Mouse (Mus musculus) hindbrain, embryonic 13.5 days (tissue): ENCODE data around the gene Fbxw4. TPM values are rescaled to one million over a fixed set of nuclear protein-coding genes. Genes with fewer than 3 reads are reported as not detected.
A peak's percentile ranks its signal among the peaks of the same experiment; 100 is the strongest.

ENCODE experiments used
- ATAC-seq: fragments of 200-750 bp; cut with Nextera tagmentation; 2 replicates; pipeline ENCODE4 v1.8.0; 2017; ENCODE audit warnings: moderate TSS enrichment; ENCODE audit not compliant: low FRiP score
- H3K27ac ChIP-seq: fragments of 300-500 bp; sonication (generic); 2 replicates; pipeline ENCODE4 v1.5.1; 2015; ENCODE audit warnings: inconsistent platforms, mild to moderate bottlenecking, moderate library complexity
- H3K27me3 ChIP-seq: fragments of 300-500 bp; sonication (generic); 2 replicates; pipeline ENCODE4 v1.6.1; 2015; ENCODE audit warnings: mild to moderate bottlenecking, inconsistent platforms
- H3K36me3 ChIP-seq: fragments of 300-500 bp; sonication (generic); 2 replicates; pipeline ENCODE4 v1.6.1; 2015; ENCODE audit warnings: mild to moderate bottlenecking, inconsistent platforms
- H3K4me1 ChIP-seq: fragments of 300-500 bp; sonication (generic); replicated peaks from 2 replicates; pipeline ENCODE4 v1.6.1; 2015; ENCODE audit warnings: inconsistent platforms
- H3K4me2 ChIP-seq: fragments of 300-500 bp; sonication (generic); 2 replicates; pipeline ENCODE4 v1.6.1; 2015; ENCODE audit warnings: inconsistent platforms, mild to moderate bottlenecking, moderate library complexity
- H3K4me3 ChIP-seq: fragments of 300-500 bp; sonication (generic); 2 replicates; pipeline ENCODE4 v1.5.1; 2015; ENCODE audit warnings: mild to moderate bottlenecking, inconsistent platforms
- H3K9ac ChIP-seq: fragments of 300-500 bp; sonication (generic); 2 replicates; pipeline ENCODE4 v1.6.1; 2015; ENCODE audit warnings: mild to moderate bottlenecking, inconsistent platforms
- H3K9me3 ChIP-seq: fragments of 300-500 bp; sonication (generic); 2 replicates; pipeline ENCODE4 v1.6.1; 2016; ENCODE audit warnings: inconsistent platforms
- WGBS: fragments of 180-500 bp; shearing (Covaris S2); methylation state at CpG from one replicate; pipeline ENCODE4 v1.1.7; 2015; 5-methylcytosine and 5-hydroxymethylcytosine counted together
- polyA plus RNA-seq: library from polyadenylated mRNA; unstranded; fragments of >200 nt; fragmentation: Nextera tagmentation; extraction: Ambion mirVana; gene quantifications from 2 replicates; pipeline ENCODE4 v1.2.1, GENCODE M21; 2015

Fbxw4 gene
- polyA plus RNA-seq, 1 experiment from 2014 or later = 4.2 TPM

DNA sequence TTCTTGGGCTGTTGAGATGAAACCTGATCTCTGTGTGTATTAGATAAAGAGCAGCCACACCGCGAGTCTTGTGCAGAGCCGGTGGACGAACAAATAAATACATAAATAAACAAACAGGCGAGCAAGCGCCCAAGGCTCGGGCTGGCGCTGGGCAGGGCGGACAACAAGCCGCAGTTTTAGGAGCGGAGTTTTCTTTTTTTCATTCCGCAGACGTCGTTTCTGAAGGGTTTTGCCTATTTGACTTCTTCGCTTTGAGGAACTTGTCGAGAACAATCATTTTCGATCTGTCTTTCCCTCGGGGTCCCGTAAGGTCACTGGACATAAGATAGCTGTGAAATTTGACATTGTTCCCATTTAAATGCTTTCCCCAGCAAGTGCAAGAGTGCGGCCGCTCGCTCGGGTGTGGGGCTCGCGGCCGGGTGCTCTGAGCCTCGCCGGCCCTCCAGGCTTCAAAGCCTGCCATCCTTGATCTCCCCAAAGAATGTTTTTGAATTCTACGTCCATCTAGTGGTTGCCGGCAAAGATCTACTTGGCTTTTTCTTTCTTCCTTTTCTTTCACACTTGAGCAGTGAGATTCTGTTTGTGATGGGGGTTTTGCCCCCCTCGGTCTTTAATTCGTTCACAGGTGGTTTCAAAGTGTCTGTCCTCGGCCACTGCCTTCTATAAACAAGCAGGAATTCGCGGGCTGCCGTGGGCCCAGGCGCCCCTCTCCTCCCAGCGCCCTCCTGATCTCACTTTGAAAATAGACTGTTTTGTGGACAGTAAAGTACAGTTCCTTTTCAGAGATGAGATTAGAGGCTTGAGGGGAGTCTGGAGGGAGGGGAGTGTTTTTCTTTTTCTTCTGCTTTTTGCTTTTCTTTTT lies 15.8 kb upstream of the Fbxw4 start:
- Histone ChIP-seq H3K9ac (0 out of 2 replicates have a peak overlapping the region, but pooled peaks have one; percentile 8), H3K27me3 (peaks cover 85% of the 10 kb centered on the region), H3K9me3 (no peaks in the 10 kb centered on the region), H3K36me3 (no peaks in the 10 kb centered on the region), H3K4me3 (peak overlapping the region; percentile 29), H3K4me2 (peak overlapping the region; percentile 50), H3K27ac (no peak overlapping the region), H3K4me1 (peaks cover 12% of the 10 kb centered on the region)
- ATAC-seq = no peak
- WGBS = under 1% methylated on average over 38 of the region's 38 CpGs

DNA sequence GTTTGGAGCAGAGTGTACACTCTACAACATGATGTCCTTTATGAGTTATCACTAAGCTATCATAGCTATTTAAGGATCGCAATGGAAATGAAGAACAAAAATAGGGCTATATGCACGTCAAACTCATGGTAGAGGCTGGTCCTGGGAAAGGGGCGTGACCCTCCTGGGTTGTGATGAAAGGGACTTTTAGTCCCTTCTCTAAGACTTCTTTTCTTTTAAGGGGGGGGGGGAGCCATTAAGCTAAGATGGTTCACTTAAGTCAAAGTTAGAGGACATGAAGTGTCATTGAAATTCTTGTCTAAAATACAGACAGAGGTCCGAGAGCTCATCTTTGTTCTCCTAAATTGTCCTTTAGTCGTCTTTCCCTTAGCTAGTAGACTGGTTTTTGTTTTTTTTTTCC lies 15.1 kb upstream of the Fbxw4 start:
- WGBS = 16% methylated on average over 5 of the region's 5 CpGs
- Histone ChIP-seq H3K27me3 (peaks cover 79% of the 10 kb centered on the region), H3K4me1 (peaks cover 12% of the 10 kb centered on the region), H3K9ac (no peak overlapping the region), H3K9me3 (no peaks in the 10 kb centered on the region), H3K27ac (no peak overlapping the region), H3K36me3 (no peaks in the 10 kb centered on the region), H3K4me3 (no peak overlapping the region), H3K4me2 (no peak overlapping the region)
- ATAC-seq = no peak

DNA sequence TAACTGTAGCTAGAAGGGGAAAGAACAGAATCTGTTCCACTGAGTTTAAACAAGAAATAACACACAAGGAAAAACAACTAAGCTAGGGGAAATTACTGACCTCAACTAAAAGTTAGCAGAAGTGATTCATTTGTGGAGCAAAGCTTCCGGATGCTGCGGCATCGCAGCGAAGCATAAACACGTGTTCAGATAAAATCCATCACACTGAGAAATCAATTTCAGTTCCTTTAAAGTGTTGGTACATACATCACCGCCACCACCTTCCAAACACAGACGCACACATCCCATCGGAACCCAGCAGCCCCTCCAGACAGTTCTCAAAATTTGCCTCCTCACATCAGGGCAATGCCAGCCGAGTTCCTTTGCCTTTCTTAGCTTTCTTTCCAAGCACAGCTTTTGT lies 12.9 kb upstream of the Fbxw4 start:
- Histone ChIP-seq H3K9ac (no peak overlapping the region), H3K27me3 (peaks cover 72% of the 10 kb centered on the region), H3K36me3 (no peaks in the 10 kb centered on the region), H3K4me3 (no peak overlapping the region), H3K4me1 (peaks cover 12% of the 10 kb centered on the region), H3K9me3 (no peaks in the 10 kb centered on the region), H3K27ac (no peak overlapping the region), H3K4me2 (no peak overlapping the region)
- ATAC-seq = no peak
- 92% methylated on average over 9 of the region's 9 CpGs for WGBS

DNA sequence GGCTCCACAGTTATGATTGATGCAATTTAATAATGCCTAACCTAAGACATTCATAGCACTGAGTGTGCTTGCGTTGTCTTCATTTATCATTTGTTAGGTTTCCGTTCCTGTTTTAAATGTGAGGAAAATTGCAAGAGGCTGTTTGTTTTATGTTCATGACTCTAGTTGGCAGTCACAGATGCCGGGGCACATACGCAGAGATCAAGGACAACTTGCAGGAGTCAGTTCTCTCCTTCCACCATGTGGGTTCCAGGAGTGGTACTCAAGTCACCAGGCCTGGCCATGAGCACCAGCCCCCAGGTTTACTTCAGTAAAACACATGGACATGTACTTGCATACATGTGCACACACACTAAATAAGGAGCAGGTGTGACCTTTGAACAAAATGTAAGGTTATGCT lies 8.9 kb upstream of the Fbxw4 start:
- WGBS = 96% methylated on average over 4 of the region's 4 CpGs
- H3K27ac ChIP-seq = no peak overlapping the region
- no peak for ATAC-seq
- no peak overlapping the region for H3K4me3 ChIP-seq
- peaks cover 45% of the 10 kb centered on the region for H3K27me3 ChIP-seq
- no peak overlapping the region for H3K4me2 ChIP-seq
- H3K4me1 ChIP-seq = no peaks in the 10 kb centered on the region
- H3K9me3 ChIP-seq = no peaks in the 10 kb centered on the region
- H3K9ac ChIP-seq = no peak overlapping the region
- no peaks in the 10 kb centered on the region for H3K36me3 ChIP-seq

GRCm38 (mm10) chr19:45663851-45664250 lies 3.7 kb upstream of the Fbxw4 start:
- H3K4me1 ChIP-seq = peaks cover 5% of the 10 kb centered on the region
- ATAC-seq = no peak

GRCm38 (mm10) chr19:45660503-45660790 lies 335 bp upstream of the Fbxw4 start:
- ATAC-seq = no peak
- WGBS = 17% methylated on average over 18 of the region's 18 CpGs
- 0 out of 2 replicates have a peak, but pooled peaks cover 3% of the 10 kb centered on the region for H3K27me3 ChIP-seq
- peak overlapping the region; percentile 83 for H3K4me2 ChIP-seq
- H3K4me1 ChIP-seq = peaks cover 29% of the 10 kb centered on the region
- H3K27ac ChIP-seq = peak overlapping the region; percentile 97
- peak overlapping the region; percentile 99 for H3K9ac ChIP-seq
- H3K9me3 ChIP-seq = no peaks in the 10 kb centered on the region
- peak overlapping the region; percentile 83 for H3K4me3 ChIP-seq
- H3K36me3 ChIP-seq = no peaks in the 10 kb centered on the region

More at GRCm38 (mm10) chr19:45663851-45664250, 3.7 kb upstream of the Fbxw4 start:
- Histone ChIP-seq H3K9me3 (no peaks in the 10 kb centered on the region), H3K4me3 (no peak overlapping the region), H3K27ac (no peak overlapping the region), H3K9ac (no peak overlapping the region), H3K4me2 (no peak overlapping the region), H3K36me3 (no peaks in the 10 kb centered on the region), H3K27me3 (0 out of 2 replicates have a peak, but pooled peaks cover 13% of the 10 kb centered on the region)
- WGBS = 69% methylated on average over 2 of the region's 2 CpGs

GRCm38 (mm10) chr19:45659301-45659737 lies 793 bp downstream of the Fbxw4 start:
- H3K9me3 ChIP-seq = no peaks in the 10 kb centered on the region
- 0 out of 2 replicates have a peak, but pooled peaks cover 3% of the 10 kb centered on the region for H3K27me3 ChIP-seq
- peak overlapping the region; percentile 83 for H3K4me2 ChIP-seq
- no peaks in the 10 kb centered on the region for H3K36me3 ChIP-seq
- H3K4me3 ChIP-seq = peak overlapping the region; percentile 83
- WGBS = under 1% methylated on average over 17 of the region's 18 CpGs
- H3K9ac ChIP-seq = peak overlapping the region; percentile 99
- no peak; the same call in 1 of the 2 replicates for ATAC-seq
- peak overlapping the region; percentile 97 for H3K27ac ChIP-seq
- H3K4me1 ChIP-seq = peaks cover 30% of the 10 kb centered on the region

- Histone ChIP-seq H3K27me3 (0 out of 2 replicates have a peak, but pooled peaks cover 3% of the 10 kb centered on the region), H3K4me3 (peak overlapping the region; percentile 83), H3K4me2 (peak overlapping the region; percentile 83), H3K4me1 (peaks cover 30% of the 10 kb centered on the region), H3K36me3 (no peaks in the 10 kb centered on the region), H3K9ac (peak overlapping the region; percentile 99), H3K9me3 (no peaks in the 10 kb centered on the region), H3K27ac (no peak overlapping the region)
- no peak for ATAC-seq
- 70% methylated on average over 10 of the region's 10 CpGs for WGBS
These were observed 1.4 kb downstream of the Fbxw4 start for GRCm38 (mm10) chr19:45658556-45659268.

GRCm38 (mm10) chr19:45657828-45658227 lies 2.3 kb downstream of the Fbxw4 start:
- Histone ChIP-seq H3K4me3 (no peak overlapping the region), H3K36me3 (no peaks in the 10 kb centered on the region), H3K27ac (no peak overlapping the region), H3K4me1 (peaks cover 31% of the 10 kb centered on the region), H3K9ac (no peak overlapping the region), H3K27me3 (0 out of 2 replicates have a peak, but pooled peaks cover 3% of the 10 kb centered on the region), H3K4me2 (no peak overlapping the region), H3K9me3 (no peaks in the 10 kb centered on the region)
- ATAC-seq = no peak
- 95% methylated on average over 1 of the region's 1 CpGs for WGBS

DNA sequence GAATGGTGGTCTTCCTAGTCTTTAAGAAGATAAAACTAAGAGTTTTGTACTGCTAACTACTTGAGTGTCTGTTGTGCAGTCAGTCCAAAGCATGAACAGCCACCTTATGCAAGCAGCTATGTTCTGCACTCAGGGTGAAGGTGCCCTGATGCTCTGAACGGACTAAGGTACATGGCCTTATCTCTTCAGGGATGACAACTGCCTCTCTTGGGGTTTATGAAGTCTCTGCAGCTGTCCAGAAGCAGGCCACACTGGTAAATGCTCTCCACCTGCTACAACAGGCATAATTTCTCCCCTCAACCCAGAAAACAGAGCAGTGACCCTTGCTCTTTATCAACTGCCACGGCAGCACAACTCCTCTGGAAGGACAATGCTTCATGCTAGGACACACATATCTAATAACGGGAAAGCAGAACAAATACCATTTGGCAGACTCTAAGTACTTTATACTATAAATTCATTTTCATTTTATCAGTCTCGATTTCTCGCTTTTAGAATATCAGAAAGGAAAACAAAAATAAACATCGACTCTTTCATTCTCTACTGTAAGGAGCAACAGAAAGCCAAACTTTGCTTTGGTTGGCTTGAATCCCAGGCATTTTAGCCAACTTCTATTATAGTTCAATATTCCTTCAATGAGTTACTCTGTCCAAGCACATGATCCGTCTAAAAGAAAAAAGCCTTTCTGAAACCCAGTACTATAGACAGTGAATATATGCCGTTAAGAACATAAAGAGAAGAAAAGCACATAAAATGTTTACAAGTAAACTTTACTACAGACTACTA lies 3.1 kb downstream of the Fbxw4 start:
- Histone ChIP-seq H3K4me2 (no peak overlapping the region), H3K36me3 (no peaks in the 10 kb centered on the region), H3K4me3 (no peak overlapping the region), H3K4me1 (peaks cover 36% of the 10 kb centered on the region), H3K27ac (no peak overlapping the region), H3K9me3 (no peaks in the 10 kb centered on the region), H3K27me3 (0 out of 2 replicates have a peak, but pooled peaks cover 3% of the 10 kb centered on the region), H3K9ac (no peak overlapping the region)
- no peak for ATAC-seq
- WGBS = 66% methylated on average over 8 of the region's 8 CpGs

GRCm38 (mm10) chr19:45655870-45656269 lies 4.2 kb downstream of the Fbxw4 start:
- H3K9ac ChIP-seq = 0 out of 2 replicates have a peak overlapping the region, but pooled peaks have one; percentile 29
- H3K27ac ChIP-seq = peak overlapping the region; percentile 48; the same call in 1 of the 2 replicates
- 0 out of 2 replicates have a peak, but pooled peaks have one; percentile 39 for ATAC-seq
- no peaks in the 10 kb centered on the region for H3K9me3 ChIP-seq
- no peaks in the 10 kb centered on the region for H3K27me3 ChIP-seq
- H3K4me2 ChIP-seq = peak overlapping the region; percentile 25
- H3K4me3 ChIP-seq = no peak overlapping the region
- WGBS = 54% methylated on average over 8 of the region's 8 CpGs
- no peaks in the 10 kb centered on the region for H3K36me3 ChIP-seq
- peaks cover 42% of the 10 kb centered on the region for H3K4me1 ChIP-seq

GRCm38 (mm10) chr19:45653986-45654385 lies 6.1 kb downstream of the Fbxw4 start:
- H3K9me3 ChIP-seq = no peaks in the 10 kb centered on the region

More at GRCm38 (mm10) chr19:45653986-45654385, 6.1 kb downstream of the Fbxw4 start:
- 66% methylated on average over 6 of the region's 6 CpGs for WGBS
- no peak overlapping the region for H3K4me2 ChIP-seq
- H3K4me3 ChIP-seq = no peak overlapping the region
- no peaks in the 10 kb centered on the region for H3K27me3 ChIP-seq
- peaks cover 38% of the 10 kb centered on the region for H3K4me1 ChIP-seq
- no peak for ATAC-seq
- no peak overlapping the region for H3K27ac ChIP-seq
- no peak overlapping the region for H3K9ac ChIP-seq
- no peaks in the 10 kb centered on the region for H3K36me3 ChIP-seq
